Mouse (Mus musculus): ENCODE data around the gene Dlx6. TPM values are rescaled to one million over a fixed set of nuclear protein-coding genes. Genes with fewer than 3 reads are reported as not detected.

The Dlx6 gene
- total RNA-seq, 2 experiments from 2014 or later: not detected

DNA sequence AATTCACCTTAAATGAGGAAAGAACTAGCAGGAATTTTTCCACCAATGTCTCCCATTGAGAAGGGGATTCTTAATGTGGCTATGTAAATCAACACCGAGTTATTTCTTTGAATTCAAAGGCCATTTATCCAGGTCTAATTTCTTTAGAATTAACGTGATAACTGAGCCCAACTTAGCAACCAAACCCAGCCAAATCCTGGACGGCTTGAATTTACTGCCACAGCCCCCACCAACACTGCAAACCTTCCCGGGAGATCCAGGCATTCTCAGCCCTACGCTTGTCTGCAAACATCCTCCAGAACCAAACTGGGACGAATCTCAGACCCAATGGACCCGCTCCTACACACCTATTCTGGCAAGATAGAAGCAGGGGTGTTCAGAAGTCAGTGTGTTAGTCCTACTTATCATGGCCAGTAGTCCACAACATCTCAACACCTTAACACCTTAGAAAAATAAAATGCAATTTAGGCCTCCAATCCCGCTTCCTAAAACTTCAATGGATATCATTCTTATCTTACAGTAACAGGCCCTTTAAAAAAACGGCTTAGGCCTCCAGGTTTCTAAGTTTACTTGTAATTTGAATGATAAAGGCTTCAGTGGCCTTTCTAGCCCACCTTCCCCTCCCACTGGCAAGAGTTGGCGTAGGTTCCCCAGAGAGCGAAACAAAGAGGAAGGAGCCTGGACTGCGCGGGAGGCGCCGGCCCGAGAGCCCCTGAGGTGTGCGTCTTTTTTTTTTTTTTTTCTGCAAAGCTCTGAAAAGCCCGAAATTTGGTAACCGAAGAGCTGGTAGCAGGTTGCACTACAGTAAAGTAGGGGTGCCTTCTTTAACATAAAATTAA, 3.8 kb upstream of the Dlx6 start:
- intact Hi-C loops (cut with DNase I): no loop called here
- no peak for DNase-seq (ENCODE audit: low spot score)

DNA sequence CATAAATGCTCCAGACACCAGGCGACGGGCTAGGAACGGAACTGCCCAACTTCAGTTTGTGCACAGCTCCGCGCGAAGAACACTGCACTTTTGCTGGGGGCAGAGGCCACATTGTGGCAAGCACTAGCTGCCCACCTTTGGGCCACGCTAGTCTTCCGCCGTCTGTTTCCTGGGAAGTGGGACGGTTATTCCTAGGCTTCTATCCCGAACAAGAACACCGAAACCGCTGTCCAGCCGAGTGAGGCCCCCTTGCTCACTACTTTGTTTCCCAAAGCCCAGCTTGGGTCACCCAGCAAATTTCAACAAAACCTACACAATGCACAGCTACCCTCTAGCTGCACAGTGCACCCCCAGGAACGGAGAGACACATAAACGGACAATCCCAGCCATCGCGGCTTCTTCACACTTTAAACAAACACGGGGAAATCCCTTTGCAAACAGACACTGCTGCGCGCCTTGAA, 3.2 kb upstream of the Dlx6 start:
- intact Hi-C loops (cut with DNase I): no loop called here
- DNase-seq (ENCODE audit: low spot score): no peak

- intact Hi-C loops (cut with DNase I): no loop called here
- no peak for DNase-seq (ENCODE audit: low spot score)
These were observed 2.6 kb upstream of the Dlx6 start for GRCm38 (mm10) chr6:6860411-6861085.

- DNase-seq (ENCODE audit: low spot score): no peak
- intact Hi-C loops (cut with DNase I): no loop called here
These were observed 1.9 kb upstream of the Dlx6 start for GRCm38 (mm10) chr6:6861086-6861797.

- no peak for DNase-seq (ENCODE audit: low spot score)
- intact Hi-C loops (cut with DNase I): no loop called here
These were observed 1.2 kb upstream of the Dlx6 start for GRCm38 (mm10) chr6:6861798-6862428.

DNA sequence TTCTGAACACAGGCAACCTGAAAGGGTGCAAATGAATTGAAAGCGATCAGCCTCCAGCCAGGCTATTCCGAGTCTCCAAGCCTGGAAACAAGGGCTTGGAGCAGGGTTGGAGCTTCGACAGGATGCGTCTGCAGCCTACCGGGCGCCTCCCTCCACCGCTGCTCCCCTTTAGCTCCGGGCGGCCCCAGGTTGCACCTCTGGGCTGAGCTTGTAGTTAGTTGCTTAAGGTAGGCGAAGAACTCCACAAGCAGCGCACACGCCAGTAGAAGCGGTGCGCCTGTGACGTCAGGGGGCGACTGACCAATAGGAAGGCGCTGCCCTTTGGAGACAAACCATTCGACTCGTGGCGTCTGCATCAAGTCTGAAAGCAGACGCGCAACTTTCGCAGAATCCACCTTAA, 523 bp upstream of the Dlx6 start:
- intact Hi-C loops (cut with DNase I): no loop called here
- DNase-seq (ENCODE audit: low spot score): no peak

- intact Hi-C loops (cut with DNase I): no loop called here
- no peak for DNase-seq (ENCODE audit: low spot score)
These were observed 821 bp downstream of the Dlx6 start for GRCm38 (mm10) chr6:6863955-6864354.

DNA sequence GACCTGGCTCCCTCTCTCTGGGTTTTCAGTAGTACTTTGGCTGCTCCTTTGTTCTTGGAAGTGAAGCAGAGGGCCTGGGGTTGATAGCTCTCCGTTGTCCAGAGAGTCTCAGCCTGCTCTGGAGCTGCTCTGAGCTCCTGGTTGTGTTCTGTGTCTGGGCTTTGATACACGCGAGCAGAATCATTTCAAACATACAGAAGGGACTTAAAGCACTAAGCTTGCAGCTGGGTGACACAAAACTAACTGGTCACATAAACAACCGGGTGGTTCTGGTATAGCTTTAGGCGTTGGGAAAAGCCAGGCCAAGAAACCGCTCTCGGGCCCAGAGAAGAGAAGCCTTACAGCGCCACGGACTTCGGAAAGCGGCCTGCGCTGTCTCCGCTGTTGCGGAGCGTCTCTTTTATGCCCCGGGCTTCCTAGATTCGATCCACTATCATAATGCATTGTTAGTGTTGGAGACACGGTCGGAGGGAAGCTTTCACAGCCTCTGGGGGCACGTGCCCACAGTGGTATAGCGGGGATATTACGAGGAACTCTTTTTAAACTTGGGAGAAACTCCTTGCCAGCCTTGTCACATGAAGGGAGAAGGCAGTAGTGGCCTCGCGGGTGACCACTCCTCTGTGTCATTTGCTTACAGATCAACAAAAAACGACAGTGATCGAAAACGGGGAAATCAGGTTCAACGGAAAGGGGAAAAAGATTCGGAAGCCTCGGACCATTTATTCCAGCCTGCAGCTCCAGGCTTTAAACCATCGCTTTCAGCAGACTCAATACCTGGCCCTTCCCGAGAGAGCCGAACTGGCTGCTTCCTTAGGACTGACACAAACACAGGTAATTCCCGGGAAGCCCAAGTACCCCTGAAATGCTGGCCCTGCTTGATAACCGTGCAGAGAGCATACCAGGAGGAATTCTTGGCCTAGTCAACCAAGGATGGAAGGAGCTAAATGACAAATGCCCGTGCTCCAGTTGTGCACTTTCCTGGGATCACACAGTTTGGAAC, 1.6 kb downstream of the Dlx6 start:
- intact Hi-C loops (cut with DNase I): no loop called here
- no peak for DNase-seq (ENCODE audit: low spot score)

DNA sequence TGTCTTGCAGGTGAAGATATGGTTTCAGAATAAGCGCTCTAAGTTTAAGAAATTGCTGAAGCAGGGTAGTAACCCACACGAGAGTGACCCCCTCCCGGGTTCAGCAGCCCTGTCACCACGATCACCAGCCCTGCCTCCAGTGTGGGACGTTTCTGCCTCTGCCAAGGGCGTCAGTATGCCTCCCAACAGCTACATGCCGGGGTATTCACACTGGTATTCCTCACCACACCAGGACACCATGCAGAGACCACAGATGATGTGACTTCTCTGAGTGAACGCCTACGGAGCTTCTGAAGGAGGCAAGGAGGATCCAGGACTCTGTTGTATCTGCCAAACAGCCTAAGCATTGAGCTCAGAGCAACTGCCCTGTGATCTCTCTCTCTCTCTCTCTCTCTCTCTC, 3.9 kb downstream of the Dlx6 start:
- DNase-seq (ENCODE audit: low spot score): no peak
- intact Hi-C loops (cut with DNase I): no loop called here

DNA sequence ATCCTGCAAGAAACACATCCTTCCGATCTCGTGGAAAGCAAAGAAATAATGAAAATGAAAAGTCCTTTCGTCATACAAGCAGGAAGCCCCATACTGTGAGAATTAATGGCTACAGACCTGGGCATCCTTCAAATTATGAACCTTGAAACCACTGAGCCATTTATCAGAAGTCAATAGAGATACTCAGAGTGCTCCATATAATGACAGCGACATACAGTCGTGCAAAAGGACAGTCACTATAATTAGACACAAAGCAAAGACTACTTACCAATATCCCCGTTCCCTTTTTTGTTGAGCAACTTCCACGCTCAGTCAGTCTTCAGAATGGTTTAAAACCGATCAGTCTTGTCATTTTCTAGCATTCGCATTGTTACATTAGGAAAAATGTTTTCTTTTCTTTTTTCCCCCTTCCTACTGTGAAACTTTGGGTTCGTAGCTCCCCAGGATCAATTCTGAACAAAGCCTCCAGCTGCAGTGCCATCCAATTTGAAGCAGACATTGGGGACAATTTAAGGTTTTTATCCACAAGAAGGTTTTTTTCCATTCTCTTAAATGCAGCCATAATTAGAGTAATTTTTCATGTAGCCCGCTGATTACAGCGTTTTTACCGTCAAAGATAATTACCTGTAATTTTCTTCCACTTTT, 6.0 kb downstream of the Dlx6 start:
- no peak for DNase-seq (ENCODE audit: low spot score)
- intact Hi-C loops (cut with DNase I): no loop called here

GRCm38 (mm10) chr6:6869961-6870800, 7.0 kb downstream of the Dlx6 start:
- intact Hi-C loops (cut with DNase I): no loop called here
- no peak for DNase-seq (ENCODE audit: low spot score)

GRCm38 (mm10) chr6:6870876-6871420, 7.8 kb downstream of the Dlx6 start:
- intact Hi-C loops (cut with DNase I): no loop called here
- no peak for DNase-seq (ENCODE audit: low spot score)

DNA sequence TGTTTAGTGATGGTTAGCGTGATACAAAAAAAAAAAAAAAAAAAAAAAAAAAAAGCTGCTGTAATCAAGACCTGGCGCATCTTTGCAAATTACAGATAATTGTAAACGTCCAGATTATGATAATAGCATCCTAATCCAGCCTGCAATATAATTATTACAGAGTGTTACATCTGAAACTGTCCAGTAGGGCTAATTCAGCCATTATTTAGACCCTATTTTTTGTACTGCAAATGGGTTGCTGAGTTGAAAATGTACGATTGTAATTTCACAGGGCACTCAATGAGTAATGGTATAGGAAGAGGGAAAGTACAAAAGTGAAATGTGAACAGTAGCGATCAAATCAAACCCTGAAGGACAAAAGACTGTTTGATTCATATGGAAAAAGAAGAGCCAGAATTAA, 8.6 kb downstream of the Dlx6 start:
- intact Hi-C loops (cut with DNase I): no loop called here

GRCm38 (mm10) chr6:6872873-6873272, 9.7 kb downstream of the Dlx6 start:
- DNase-seq (ENCODE audit: low spot score): no peak
- intact Hi-C loops (cut with DNase I): no loop called here

More for the DNA sequence above, 8.6 kb downstream of the Dlx6 start:
- no peak for DNase-seq (ENCODE audit: low spot score)

- no peak for DNase-seq (ENCODE audit: low spot score)
- intact Hi-C loops (cut with DNase I): no loop called here
These were observed 10.4 kb downstream of the Dlx6 start for GRCm38 (mm10) chr6:6873476-6874072.

GRCm38 (mm10) chr6:6874073-6874771, 11.1 kb downstream of the Dlx6 start:
- intact Hi-C loops (cut with DNase I): no loop called here
- DNase-seq (ENCODE audit: low spot score): no peak

DNA sequence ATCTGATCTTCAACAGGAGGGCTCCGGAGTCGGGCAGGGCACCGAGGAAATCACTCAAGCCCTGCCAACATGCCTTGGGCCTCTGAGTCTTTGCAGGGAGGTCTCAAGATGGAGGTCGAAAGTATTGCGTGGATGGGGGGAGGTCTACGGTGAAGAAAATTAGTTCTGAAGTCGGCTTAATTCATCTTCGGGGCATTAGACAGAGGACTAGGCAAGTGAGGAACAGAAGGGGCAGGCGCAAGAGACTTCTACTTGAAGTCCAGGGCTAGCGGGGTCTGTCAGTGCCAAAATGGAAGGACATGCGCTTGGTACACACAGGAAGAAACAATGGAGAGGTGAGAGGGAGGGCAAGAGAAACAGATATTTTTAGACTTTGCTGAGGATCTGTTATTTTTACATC, 12.0 kb downstream of the Dlx6 start:
- intact Hi-C loops (cut with DNase I): no loop called here
- DNase-seq (ENCODE audit: low spot score): no peak
